Mouse (Mus musculus) spleen, adult 2 months (tissue): ENCODE data around the gene Casr.

ENCODE experiments used
- CTCF ChIP-seq: fragments of 200-500 bp; IDR thresholded peaks from 2 replicates; pipeline ENCODE4 v1.5.1; 2011; ENCODE audit warnings: mild to moderate bottlenecking, inconsistent platforms; ENCODE audit not compliant: insufficient read depth, insufficient read length, insufficient replicate concordance; ENCODE audit errors: extremely low read depth
- POLR2A ChIP-seq: fragments of 200-500 bp; IDR thresholded peaks from 2 replicates; pipeline ENCODE4 v1.6.1; 2011; ENCODE audit warnings: low read depth, low read length, inconsistent platforms

DNA sequence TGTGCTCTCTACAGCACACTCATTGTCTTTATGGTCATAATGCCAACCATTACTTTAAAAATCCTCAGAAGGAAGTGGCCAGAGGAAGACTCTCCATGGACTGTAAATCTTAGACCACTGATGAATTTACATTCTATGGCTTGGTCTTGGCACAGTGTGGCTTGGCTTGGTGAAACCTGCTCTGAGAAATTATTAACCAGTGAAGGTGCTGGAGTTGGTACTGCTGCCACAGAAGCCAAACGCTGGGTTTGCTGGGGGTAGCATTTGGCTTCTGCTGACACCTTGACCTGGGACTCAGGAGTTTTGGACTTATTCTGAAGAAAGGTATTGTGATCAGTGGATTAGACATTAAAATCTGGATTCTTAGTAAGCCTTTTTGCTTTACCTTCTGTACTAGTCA lies 69.5 kb downstream of the Casr start:
- TF ChIP-seq CTCF = no peak
- TF ChIP-seq POLR2A = no peak
